Mouse (Mus musculus) forebrain, postnatal 0 days (tissue): ENCODE measurements around the gene Slc2a10. TPM values are rescaled to one million over a fixed set of nuclear protein-coding genes. Genes with fewer than 3 reads are reported as not detected.

Source experiments
- ATAC-seq: fragments of 200-750 bp; cut with Nextera tagmentation; 2 replicates; pipeline ENCODE4 v1.8.0; 2017; ENCODE audit warnings: mild to moderate bottlenecking, moderate library complexity
- DNase-seq: peaks from one replicate; pipeline ENCODE4 v3.0.0-alpha.2; 2015
- H3K27ac ChIP-seq: fragments of 300-500 bp; sonication (generic); 2 replicates; pipeline ENCODE4 v1.5.1; 2014; ENCODE audit warnings: low read depth, mild to moderate bottlenecking, antibody characterized with exemption, low read length, moderate library complexity, mixed read lengths
- H3K27me3 ChIP-seq: fragments of 300-500 bp; sonication (generic); 2 replicates; pipeline ENCODE4 v1.6.1; 2014; ENCODE audit warnings: mild to moderate bottlenecking, low read length, mixed read lengths; ENCODE audit not compliant: insufficient read depth
- H3K36me3 ChIP-seq: fragments of 300-500 bp; sonication (generic); 2 replicates; pipeline ENCODE4 v1.6.1; 2014; ENCODE audit warnings: mild to moderate bottlenecking, moderate library complexity; ENCODE audit not compliant: insufficient read depth
- H3K4me1 ChIP-seq: fragments of 300-500 bp; sonication (generic); 2 replicates; pipeline ENCODE4 v1.6.1; 2014; ENCODE audit warnings: antibody characterized with exemption; ENCODE audit not compliant: insufficient read depth
- H3K4me2 ChIP-seq: fragments of 300-500 bp; sonication (generic); 2 replicates; pipeline ENCODE4 v1.6.1; 2014; ENCODE audit warnings: low read depth, mild to moderate bottlenecking, moderate library complexity
- H3K4me3 ChIP-seq: fragments of 300-500 bp; sonication (generic); 2 replicates; pipeline ENCODE4 v1.5.1; 2014; ENCODE audit warnings: low read depth, low read length, mixed read lengths
- H3K9ac ChIP-seq: fragments of 300-500 bp; sonication (generic); 2 replicates; pipeline ENCODE4 v1.6.1; 2014; ENCODE audit warnings: mild to moderate bottlenecking
- H3K9me3 ChIP-seq: fragments of 300-500 bp; sonication (generic); 2 replicates; pipeline ENCODE4 v1.6.1; 2016; ENCODE audit warnings: low read length
- CTCF ChIP-seq: sonication (generic); IDR thresholded peaks from 2 replicates; pipeline ENCODE4 v1.5.1; 2016; ENCODE audit warnings: antibody characterized with exemption, control low read depth, low read depth
- WGBS: fragments of 180-500 bp; shearing (Covaris S2); extraction: QIAGEN DNeasy Blood & Tissue Kit; methylation state at CpG from one replicate; pipeline ENCODE4 v1.1.7; 2014; 5-methylcytosine and 5-hydroxymethylcytosine counted together
- polyA plus RNA-seq: library from polyadenylated mRNA; unstranded; fragments of >200 nt; fragmentation: Nextera tagmentation; extraction: Ambion mirVana; gene quantifications from 2 replicates; pipeline ENCODE4 v1.2.1, GENCODE M21; 2015
- total RNA-seq: library from RNA; depleted of rRNA; stranded (reverse); fragments of >200 nt; gene quantifications from 2 replicates; pipeline ENCODE4 v1.2.3, GENCODE M21; 2014

Slc2a10 gene
- total and polyA plus RNA-seq, 2 experiments from 2014 or later = 2.1 TPM

DNA sequence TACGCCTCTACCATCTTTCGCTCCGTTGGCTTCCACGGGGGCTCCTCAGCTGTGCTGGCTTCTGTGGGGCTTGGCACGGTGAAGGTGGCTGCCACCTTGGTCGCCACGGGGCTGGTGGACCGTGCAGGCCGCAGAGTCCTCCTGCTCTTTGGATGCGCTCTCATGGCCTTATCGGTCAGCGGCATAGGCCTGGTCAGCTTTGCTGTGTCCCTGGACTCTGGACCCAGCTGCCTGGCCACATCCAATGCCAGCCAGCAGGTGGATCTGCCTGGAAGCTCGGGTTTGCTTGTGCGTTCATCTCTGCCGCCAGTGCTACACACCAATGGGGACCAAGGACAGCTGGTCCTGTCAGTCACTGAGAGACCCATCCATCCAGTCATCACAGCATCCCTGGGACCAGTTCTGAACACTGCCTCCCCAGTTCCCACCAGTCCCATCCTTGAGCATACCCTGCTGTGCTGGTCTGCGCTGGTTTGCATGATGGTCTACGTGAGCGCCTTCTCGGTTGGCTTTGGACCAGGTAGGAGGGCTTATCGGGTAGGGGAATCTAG lies 11.7 kb downstream of the Slc2a10 start:
- Histone ChIP-seq H3K27ac (no peak overlapping the region), H3K9ac (no peak overlapping the region), H3K9me3 (no peaks in the 10 kb centered on the region), H3K27me3 (no peaks in the 10 kb centered on the region), H3K4me2 (no peak overlapping the region), H3K4me1 (no peaks in the 10 kb centered on the region), H3K4me3 (no peak overlapping the region), H3K36me3 (no peaks in the 10 kb centered on the region)
- no peak for TF ChIP-seq CTCF
- ATAC-seq (no peak), DNase-seq (no peak)
- WGBS = 94% methylated on average over 20 of the region's 20 CpGs

DNA sequence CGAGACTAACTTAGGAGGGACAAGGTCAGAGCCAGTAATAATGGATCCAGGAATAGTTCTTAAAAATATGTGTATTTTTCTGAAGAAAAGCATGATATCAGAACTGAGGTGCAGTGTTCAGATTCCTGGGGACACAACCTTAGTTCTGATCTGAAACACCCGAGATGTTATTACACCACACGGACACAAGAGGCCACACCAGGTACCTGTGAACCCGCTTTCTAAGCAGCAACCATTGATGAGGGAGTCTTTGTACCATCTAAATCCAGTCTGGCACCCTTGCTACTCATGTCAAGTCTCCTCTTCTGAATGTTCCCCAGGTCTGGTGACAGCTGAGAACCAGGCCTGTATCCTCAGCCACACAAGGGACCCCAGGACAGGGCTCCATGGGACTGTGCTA lies 22.0 kb downstream of the Slc2a10 start:
- ATAC-seq = no peak
- TF ChIP-seq CTCF = peak; percentile 45
- Histone ChIP-seq H3K4me2 (no peak overlapping the region), H3K9me3 (no peaks in the 10 kb centered on the region), H3K9ac (no peak overlapping the region), H3K4me1 (no peaks in the 10 kb centered on the region), H3K27ac (no peak overlapping the region), H3K27me3 (no peaks in the 10 kb centered on the region), H3K36me3 (no peaks in the 10 kb centered on the region), H3K4me3 (no peak overlapping the region)
- WGBS = 53% methylated on average over 4 of the region's 4 CpGs
- DNase-seq = no peak

DNA sequence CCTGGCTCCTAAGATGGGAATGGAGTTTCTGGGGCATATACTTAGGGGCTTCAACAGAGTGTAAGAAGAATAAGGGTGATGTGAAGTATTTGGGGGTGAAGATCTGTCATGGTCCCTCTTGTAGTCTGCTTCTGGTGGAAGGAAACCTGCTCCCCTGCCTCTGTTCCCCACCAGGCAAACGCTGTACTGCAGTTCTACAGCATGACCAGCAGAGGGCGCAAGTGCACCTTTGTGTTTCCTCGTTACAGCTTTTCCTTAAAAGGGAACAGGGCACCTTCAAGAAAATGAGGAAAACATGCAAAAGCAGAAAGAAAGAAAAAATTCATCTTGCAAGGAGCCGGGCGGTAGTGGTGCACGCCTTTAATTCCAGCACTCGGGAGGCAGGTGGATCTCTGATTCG lies 25.5 kb downstream of the Slc2a10 start:
- H3K4me2 ChIP-seq = no peak overlapping the region
- WGBS = 10% methylated on average over 8 of the region's 8 CpGs
- H3K4me3 ChIP-seq = no peak overlapping the region
- H3K36me3 ChIP-seq = no peaks in the 10 kb centered on the region
- no peaks in the 10 kb centered on the region for H3K4me1 ChIP-seq
- DNase-seq = peak; percentile 88
- H3K9me3 ChIP-seq = no peaks in the 10 kb centered on the region
- peak; percentile 85 for ATAC-seq
- no peaks in the 10 kb centered on the region for H3K27me3 ChIP-seq
- peak overlapping the region; percentile 22; the same call in 1 of the 2 replicates for H3K27ac ChIP-seq
- peak; percentile 99 for TF ChIP-seq CTCF
- no peak overlapping the region for H3K9ac ChIP-seq

DNA sequence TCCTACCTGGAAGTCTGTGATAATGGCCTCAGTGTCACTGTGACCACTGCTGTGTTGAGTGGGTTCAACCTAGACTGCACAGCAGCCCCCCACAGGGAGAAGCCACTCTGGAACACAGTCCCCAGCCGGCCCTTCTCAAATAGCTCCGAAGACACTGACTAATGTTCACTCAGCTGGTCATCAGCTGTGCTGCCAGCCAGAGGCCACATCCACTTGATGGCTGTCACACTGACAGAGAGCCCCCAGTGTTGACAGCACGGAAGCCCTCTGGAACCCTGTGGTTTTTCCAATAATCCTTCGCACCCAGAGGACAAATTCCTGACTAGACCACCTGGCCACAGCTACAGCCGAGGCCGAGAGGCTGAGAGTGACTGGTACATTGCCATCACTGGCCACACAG lies 30.2 kb downstream of the Slc2a10 start:
- no peaks in the 10 kb centered on the region for H3K9me3 ChIP-seq
- no peaks in the 10 kb centered on the region for H3K36me3 ChIP-seq
- H3K9ac ChIP-seq = no peak overlapping the region
- ATAC-seq = no peak
- no peak overlapping the region for H3K4me3 ChIP-seq
- no peaks in the 10 kb centered on the region for H3K4me1 ChIP-seq
- DNase-seq = no peak
- WGBS = 73% methylated on average over 6 of the region's 6 CpGs
- no peak overlapping the region for H3K4me2 ChIP-seq
- no peak for TF ChIP-seq CTCF
- H3K27ac ChIP-seq = no peak overlapping the region
- no peaks in the 10 kb centered on the region for H3K27me3 ChIP-seq

DNA sequence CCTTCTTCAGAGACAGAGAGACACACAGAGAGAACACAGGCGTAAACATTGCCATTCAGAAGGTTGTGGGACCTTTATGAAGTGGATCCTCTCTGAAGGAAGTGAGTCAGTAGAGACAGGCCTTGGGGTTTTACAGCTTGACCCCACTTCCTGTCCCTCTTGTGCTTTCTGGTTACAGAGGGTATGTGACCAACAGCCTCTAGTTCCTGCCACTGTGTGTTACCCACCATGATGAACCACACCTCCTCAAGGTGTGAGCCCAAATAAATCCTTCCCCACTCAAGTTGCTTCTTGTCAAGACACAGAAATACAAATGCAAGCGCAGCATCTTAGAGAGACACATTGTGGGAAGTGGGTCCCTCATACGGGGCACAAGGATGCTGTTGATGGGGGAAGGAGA lies 37.4 kb downstream of the Slc2a10 start:
- Histone ChIP-seq H3K4me3 (no peak overlapping the region), H3K4me1 (no peaks in the 10 kb centered on the region), H3K27me3 (no peaks in the 10 kb centered on the region), H3K4me2 (no peak overlapping the region), H3K36me3 (no peaks in the 10 kb centered on the region), H3K9me3 (no peaks in the 10 kb centered on the region), H3K27ac (no peak overlapping the region), H3K9ac (no peak overlapping the region)
- no peak for DNase-seq
- WGBS = 83% methylated on average over 3 of the region's 3 CpGs
- ATAC-seq = no peak
- no peak for TF ChIP-seq CTCF

DNA sequence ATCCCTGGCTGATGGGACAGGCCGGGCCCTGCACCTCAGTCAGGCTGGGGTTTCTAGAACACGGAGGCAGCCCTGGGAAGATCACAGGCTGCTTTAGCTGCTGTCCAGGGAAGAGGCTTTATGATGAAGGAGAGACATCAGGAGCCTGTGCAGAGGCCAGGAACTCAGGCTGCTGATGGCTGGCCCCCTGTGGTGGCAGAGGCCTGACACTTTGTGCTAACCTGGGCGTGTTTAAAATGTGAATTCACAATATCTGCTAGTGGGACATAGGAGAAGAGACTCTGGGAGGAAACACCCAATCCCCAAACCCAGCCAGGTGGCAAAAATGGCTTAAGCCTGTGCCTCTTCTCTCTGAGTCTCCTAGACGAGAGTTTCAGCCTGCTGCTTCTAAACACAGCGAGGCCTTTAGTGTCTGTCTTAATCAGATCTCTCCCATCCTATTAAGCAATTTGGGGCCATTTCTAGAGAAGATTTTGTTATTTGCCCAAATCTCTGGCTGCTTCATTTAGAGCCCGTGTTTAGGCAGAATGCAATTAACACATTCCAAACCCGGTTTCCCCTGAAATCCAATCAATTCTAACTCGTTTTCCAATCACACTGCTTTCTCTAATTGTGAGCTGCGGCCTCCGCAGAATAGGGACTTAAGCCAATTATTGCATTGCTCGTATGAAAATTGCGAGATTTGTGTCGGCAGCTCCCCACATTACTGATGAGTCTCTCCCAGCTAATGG lies 39.5 kb downstream of the Slc2a10 start:
- WGBS = 11% methylated on average over 13 of the region's 13 CpGs
- H3K27ac ChIP-seq = peak overlapping the region; percentile 42; the same call in 1 of the 2 replicates
- no peak for TF ChIP-seq CTCF
- H3K4me1 ChIP-seq = no peaks in the 10 kb centered on the region
- H3K4me3 ChIP-seq = no peak overlapping the region
- peak; percentile 10; the same call in 1 of the 2 replicates for ATAC-seq
- H3K9me3 ChIP-seq = no peaks in the 10 kb centered on the region
- H3K27me3 ChIP-seq = no peaks in the 10 kb centered on the region
- peak; percentile 62 for DNase-seq
- no peak overlapping the region; the same call in 1 of the 2 replicates for H3K9ac ChIP-seq
- H3K4me2 ChIP-seq = peak overlapping the region; percentile 14; the same call in 1 of the 2 replicates
- no peaks in the 10 kb centered on the region for H3K36me3 ChIP-seq

DNA sequence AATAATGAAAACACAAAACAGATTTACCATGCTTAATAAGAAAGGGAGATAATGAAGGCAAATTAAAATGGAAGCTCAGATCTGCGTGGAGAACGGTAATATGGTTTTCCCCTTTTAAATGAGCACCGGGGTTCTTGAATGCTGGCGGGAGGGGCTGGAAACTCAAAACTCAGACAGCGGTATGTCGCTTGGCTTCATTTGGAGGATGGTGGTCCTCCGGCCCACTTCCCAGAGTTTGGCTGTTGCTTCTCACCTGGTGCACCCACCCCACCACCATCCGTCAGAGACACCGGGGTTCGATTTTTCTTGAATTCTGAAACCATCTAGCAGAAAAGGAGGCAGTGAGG lies 40.1 kb downstream of the Slc2a10 start:
- no peak overlapping the region for H3K27ac ChIP-seq
- peak; percentile 8; the same call in 1 of the 2 replicates for ATAC-seq

More for the DNA sequence above, 40.1 kb downstream of the Slc2a10 start:
- Histone ChIP-seq H3K4me3 (no peak overlapping the region), H3K36me3 (no peaks in the 10 kb centered on the region), H3K9me3 (no peaks in the 10 kb centered on the region), H3K9ac (no peak overlapping the region), H3K4me2 (peak overlapping the region; percentile 14; the same call in 1 of the 2 replicates), H3K4me1 (no peaks in the 10 kb centered on the region), H3K27me3 (no peaks in the 10 kb centered on the region)
- no peak for DNase-seq
- WGBS = 31% methylated on average over 10 of the region's 10 CpGs
- no peak for TF ChIP-seq CTCF
